Mouse (Mus musculus) kidney, embryonic 16.5 days (tissue): ENCODE measurements around the gene Crnn. TPM values are rescaled to one million over a fixed set of nuclear protein-coding genes. Genes with fewer than 3 reads are reported as not detected.

Experiments
- ATAC-seq: fragments of 200-750 bp; cut with Nextera tagmentation; 2 replicates; pipeline ENCODE4 v1.8.0; 2017; ENCODE audit warnings: moderate TSS enrichment; ENCODE audit not compliant: low FRiP score, low TSS enrichment
- H3K27ac ChIP-seq: fragments of 300-500 bp; sonication (generic); 2 replicates; pipeline ENCODE4 v1.5.1; 2014; ENCODE audit warnings: low read length
- H3K27me3 ChIP-seq: fragments of 300-500 bp; sonication (generic); 2 replicates; pipeline ENCODE4 v1.6.1; 2014; ENCODE audit warnings: low read length, control low read depth, mixed read lengths; ENCODE audit not compliant: insufficient read depth
- H3K36me3 ChIP-seq: fragments of 300-500 bp; sonication (generic); 2 replicates; pipeline ENCODE4 v1.6.1; 2014; ENCODE audit warnings: low read length, control low read depth, mixed read lengths; ENCODE audit not compliant: insufficient read depth
- H3K4me1 ChIP-seq: fragments of 300-500 bp; sonication (generic); 2 replicates; pipeline ENCODE4 v1.6.1; 2014; ENCODE audit warnings: low read length, control low read depth, mixed read lengths; ENCODE audit not compliant: insufficient read depth
- H3K4me2 ChIP-seq: fragments of 300-500 bp; sonication (generic); replicated peaks from 2 replicates; pipeline ENCODE4 v1.6.1; 2014; ENCODE audit warnings: low read depth, low read length
- H3K4me3 ChIP-seq: fragments of 300-500 bp; sonication (generic); 2 replicates; pipeline ENCODE4 v1.5.1; 2014; ENCODE audit warnings: mild to moderate bottlenecking, low read length
- H3K9ac ChIP-seq: fragments of 300-500 bp; sonication (generic); replicated peaks from 2 replicates; pipeline ENCODE4 v1.6.1; 2014; ENCODE audit warnings: low read length
- H3K9me3 ChIP-seq: fragments of 300-500 bp; sonication (generic); 2 replicates; pipeline ENCODE4 v1.6.1; 2016; ENCODE audit warnings: low read length, control low read depth
- WGBS: fragments of 180-500 bp; shearing (Covaris S2); extraction: QIAGEN DNeasy Blood & Tissue Kit; methylation state at CpG from one replicate; pipeline ENCODE4 v1.1.7; 2014; 5-methylcytosine and 5-hydroxymethylcytosine counted together
- polyA plus RNA-seq: library from polyadenylated mRNA; unstranded; fragments of >200 nt; fragmentation: Nextera tagmentation; extraction: Ambion mirVana; gene quantifications from 2 replicates; pipeline ENCODE4 v1.2.1, GENCODE M21; 2015

Crnn gene
- polyA plus RNA-seq = not detected in 2 replicates

DNA sequence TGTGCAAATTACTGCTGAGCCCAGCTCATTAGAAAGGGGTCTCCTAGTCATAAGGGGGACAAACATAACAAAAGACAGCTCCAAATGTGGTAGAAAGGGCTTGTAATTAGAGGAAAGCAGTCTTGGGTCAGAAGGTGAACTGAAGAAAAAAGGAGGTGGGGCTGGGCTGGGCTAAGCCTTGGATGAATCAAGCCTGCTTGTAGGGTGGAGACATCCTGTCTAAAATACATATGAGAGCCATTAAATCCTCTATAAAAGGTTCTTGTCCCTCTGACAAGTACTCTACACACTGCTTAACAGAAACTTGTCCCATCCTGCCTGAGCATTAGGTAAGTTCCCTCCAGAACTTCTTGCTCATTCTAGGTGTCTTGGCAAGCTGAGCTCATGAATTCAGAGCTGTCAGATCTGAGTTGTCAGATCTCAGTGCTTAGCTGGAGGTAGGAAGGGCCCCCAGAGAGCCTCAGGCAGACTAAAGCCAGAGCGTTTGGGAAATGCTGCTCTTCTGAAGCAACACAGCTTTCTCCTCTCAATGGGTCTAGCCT is at the start of gene Crnn:
TSS of gene Crnn (plus strand) at position 278 of the 542 bp plus-strand sequence.
- Histone ChIP-seq H3K4me1 (no peaks in the 10 kb centered on the region), H3K27me3 (no peaks in the 10 kb centered on the region), H3K27ac (no peak within 1 kb of the TSS), H3K36me3 (no peaks in the 10 kb centered on the region), H3K4me3 (no peak within 1 kb of the TSS), H3K9me3 (no peaks in the 10 kb centered on the region), H3K9ac (no peak within 1 kb of the TSS), H3K4me2 (no peak within 1 kb of the TSS)
- WGBS = 47% methylated on average over 1 of the region's 1 CpGs
- ATAC-seq = no peak

DNA sequence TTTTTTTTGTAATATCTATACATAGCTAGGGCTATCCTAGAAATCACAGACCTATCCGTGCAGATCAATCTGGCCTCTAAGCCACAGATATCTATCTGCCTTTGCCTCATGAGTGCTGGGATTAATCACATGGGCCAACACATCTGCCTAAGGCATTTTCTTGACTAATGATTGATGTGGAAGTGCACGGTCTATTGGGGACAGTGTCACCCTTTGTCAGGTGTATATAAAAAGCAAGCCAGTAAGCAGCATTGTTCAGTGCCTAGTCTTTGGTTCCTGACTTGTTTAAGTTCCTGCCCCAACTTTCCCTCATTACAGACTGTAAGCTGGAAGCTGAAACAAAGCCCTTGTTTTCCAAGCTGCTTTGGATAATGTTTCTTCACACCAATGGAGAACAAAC is 48.1 kb upstream of the Crnn start:
- Histone ChIP-seq H3K4me2 (no peak overlapping the region), H3K4me1 (no peaks in the 10 kb centered on the region), H3K27ac (no peak overlapping the region), H3K36me3 (no peaks in the 10 kb centered on the region), H3K27me3 (no peaks in the 10 kb centered on the region), H3K9ac (no peak overlapping the region), H3K4me3 (no peak overlapping the region), H3K9me3 (no peaks in the 10 kb centered on the region)
- peak; percentile 75; the same call in 1 of the 2 replicates for ATAC-seq
- WGBS = 62% methylated on average over 2 of the region's 2 CpGs

DNA sequence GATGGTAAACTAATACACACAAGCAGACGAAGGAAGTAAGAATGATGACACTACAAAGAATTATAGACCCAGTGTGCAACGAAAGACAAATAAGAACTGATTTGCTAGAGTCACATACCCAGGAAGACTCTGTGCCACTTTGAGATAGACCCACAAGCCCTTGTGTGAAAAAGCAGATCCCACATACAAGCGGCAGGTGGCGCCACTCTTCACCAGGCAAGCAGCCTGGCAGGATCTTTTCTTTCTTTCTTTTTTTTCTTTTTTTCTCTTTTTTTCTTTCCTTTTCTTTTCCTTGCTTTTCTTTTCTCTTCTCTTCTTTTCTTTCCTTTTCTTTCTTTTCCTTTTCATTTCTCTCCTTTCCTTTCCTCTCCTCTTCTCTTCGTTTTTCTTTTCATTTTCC is 32.9 kb upstream of the Crnn start:
- no peaks in the 10 kb centered on the region for H3K36me3 ChIP-seq
- no peak for ATAC-seq
- H3K9ac ChIP-seq = no peak overlapping the region
- 43% methylated on average over 5 of the region's 5 CpGs for WGBS
- no peak overlapping the region for H3K27ac ChIP-seq
- no peak overlapping the region for H3K4me3 ChIP-seq
- no peaks in the 10 kb centered on the region for H3K4me1 ChIP-seq
- no peak overlapping the region for H3K4me2 ChIP-seq
- H3K27me3 ChIP-seq = no peaks in the 10 kb centered on the region
- no peaks in the 10 kb centered on the region for H3K9me3 ChIP-seq

DNA sequence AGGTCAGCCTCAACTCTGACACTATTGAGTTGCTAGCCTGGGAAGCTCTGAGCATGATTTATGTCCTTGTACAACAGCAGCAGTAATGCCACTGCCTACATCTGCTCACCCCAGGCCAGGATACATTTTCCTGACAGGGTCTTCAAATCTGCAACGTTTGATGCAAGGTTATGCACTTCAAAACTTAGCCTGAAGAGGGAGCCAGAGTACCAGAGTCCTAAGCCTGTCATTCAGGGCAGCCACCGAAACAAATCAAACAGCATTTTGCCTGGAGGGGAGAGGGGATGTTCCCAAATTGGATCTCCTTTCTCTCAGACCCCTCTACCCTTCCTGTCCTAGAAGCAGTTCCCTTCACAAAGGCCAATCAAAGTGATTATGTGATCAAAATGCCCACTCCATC is 30.1 kb upstream of the Crnn start:
- no peaks in the 10 kb centered on the region for H3K27me3 ChIP-seq
- no peak overlapping the region for H3K9ac ChIP-seq
- H3K27ac ChIP-seq = no peak overlapping the region
- no peaks in the 10 kb centered on the region for H3K4me1 ChIP-seq
- WGBS = 2% methylated on average over 2 of the region's 2 CpGs
- H3K9me3 ChIP-seq = no peaks in the 10 kb centered on the region
- H3K4me2 ChIP-seq = no peak overlapping the region
- H3K4me3 ChIP-seq = no peak overlapping the region
- no peak for ATAC-seq
- H3K36me3 ChIP-seq = no peaks in the 10 kb centered on the region

DNA sequence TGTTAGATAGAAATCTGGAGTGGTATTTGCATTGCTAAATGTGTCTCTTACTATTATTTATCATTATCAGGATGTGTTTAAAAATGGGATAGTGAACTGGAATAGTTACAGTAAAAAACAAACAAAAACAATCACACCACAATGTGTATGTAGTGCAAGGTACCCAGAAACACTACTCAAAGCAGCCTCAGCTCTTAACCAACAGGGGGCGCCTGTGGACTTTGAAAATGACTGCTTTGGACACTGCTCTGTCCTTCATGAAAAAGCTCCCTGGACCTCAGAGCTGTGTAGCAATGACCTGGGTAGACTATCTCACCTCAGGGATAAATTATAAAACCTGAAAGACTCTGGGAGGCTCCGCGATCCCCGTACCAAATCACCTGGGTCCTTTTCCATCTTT is 25.5 kb upstream of the Crnn start:
- no peaks in the 10 kb centered on the region for H3K4me1 ChIP-seq
- H3K27me3 ChIP-seq = no peaks in the 10 kb centered on the region
- no peaks in the 10 kb centered on the region for H3K36me3 ChIP-seq
- no peak for ATAC-seq
- H3K9ac ChIP-seq = no peak overlapping the region
- H3K4me2 ChIP-seq = no peak overlapping the region
- H3K4me3 ChIP-seq = no peak overlapping the region
- H3K9me3 ChIP-seq = no peaks in the 10 kb centered on the region
- 50% methylated on average over 4 of the region's 4 CpGs for WGBS
- H3K27ac ChIP-seq = no peak overlapping the region

DNA sequence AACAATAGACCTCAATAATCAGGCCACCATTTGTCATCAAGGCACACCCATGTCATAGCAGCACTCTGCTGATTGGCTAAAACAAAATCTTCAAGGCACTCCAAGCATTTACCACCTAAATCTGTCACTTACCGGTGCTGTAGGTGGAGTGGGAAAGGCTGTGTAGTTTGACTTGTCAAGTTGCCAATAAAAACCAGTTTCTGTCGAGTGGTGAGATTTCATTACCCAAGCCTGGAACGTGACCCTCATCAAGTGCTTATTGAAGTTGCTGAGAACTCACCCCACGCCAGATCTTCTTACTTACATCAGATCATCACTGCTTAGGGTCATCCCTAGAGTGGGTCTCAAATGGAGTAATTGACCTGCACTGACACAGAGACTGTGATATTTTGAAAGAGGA is 16.5 kb upstream of the Crnn start:
- no peak overlapping the region for H3K4me3 ChIP-seq
- H3K27ac ChIP-seq = no peak overlapping the region
- 9% methylated on average over 4 of the region's 4 CpGs for WGBS
- no peaks in the 10 kb centered on the region for H3K9me3 ChIP-seq
- ATAC-seq = peak; percentile 79
- no peak overlapping the region for H3K4me2 ChIP-seq
- no peak overlapping the region for H3K9ac ChIP-seq
- no peaks in the 10 kb centered on the region for H3K36me3 ChIP-seq
- H3K27me3 ChIP-seq = no peaks in the 10 kb centered on the region
- H3K4me1 ChIP-seq = no peaks in the 10 kb centered on the region

DNA sequence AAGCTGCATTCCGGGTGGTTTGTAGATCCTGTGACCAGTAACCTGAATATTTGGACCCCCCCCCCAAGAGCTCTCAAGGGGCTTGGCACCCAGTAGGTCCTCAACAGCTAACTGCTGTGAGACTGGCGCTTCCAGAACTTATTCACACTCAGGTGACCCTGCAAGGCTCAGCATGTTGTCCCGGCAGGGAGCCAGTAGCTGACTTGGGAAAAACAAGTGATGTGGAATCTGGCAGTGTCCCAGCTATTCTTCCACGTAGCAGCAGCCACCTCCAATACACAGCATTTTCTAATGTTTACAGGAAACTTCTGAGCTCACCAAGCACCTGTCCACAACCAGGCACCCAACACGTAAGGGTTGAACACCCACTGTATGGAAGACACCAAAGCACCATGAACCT is 15.5 kb upstream of the Crnn start:
- Histone ChIP-seq H3K9ac (no peak overlapping the region), H3K4me1 (no peaks in the 10 kb centered on the region), H3K36me3 (no peaks in the 10 kb centered on the region), H3K27ac (no peak overlapping the region), H3K27me3 (no peaks in the 10 kb centered on the region), H3K4me2 (no peak overlapping the region), H3K4me3 (no peak overlapping the region), H3K9me3 (no peaks in the 10 kb centered on the region)
- ATAC-seq = no peak
- WGBS = 62% methylated on average over 5 of the region's 5 CpGs

DNA sequence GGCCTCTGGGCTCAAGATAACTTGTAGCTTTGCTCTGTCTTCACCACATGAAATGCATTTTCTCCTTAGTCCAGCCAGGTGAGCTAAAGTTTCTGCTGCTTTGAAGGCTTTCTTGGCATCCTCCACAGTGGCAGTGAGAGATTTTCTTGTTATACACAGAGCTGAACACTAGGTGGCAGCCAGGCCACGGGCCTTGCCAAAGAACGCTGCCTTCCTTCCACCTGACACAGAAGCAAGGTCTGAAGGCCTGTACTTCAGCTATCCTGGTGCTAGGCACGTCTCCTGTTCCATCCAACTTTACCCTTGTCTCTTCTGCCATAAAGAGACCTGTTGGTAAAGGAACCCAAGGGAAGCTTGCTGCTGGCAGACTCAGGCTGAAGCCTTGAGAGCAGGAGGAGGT is 14.1 kb upstream of the Crnn start:
- Histone ChIP-seq H3K9ac (no peak overlapping the region), H3K27ac (no peak overlapping the region), H3K27me3 (no peaks in the 10 kb centered on the region), H3K4me1 (no peaks in the 10 kb centered on the region), H3K9me3 (no peaks in the 10 kb centered on the region), H3K36me3 (no peaks in the 10 kb centered on the region), H3K4me2 (no peak overlapping the region), H3K4me3 (no peak overlapping the region)
- 11% methylated on average over 3 of the region's 3 CpGs for WGBS
- ATAC-seq = peak; percentile 52; the same call in 1 of the 2 replicates

DNA sequence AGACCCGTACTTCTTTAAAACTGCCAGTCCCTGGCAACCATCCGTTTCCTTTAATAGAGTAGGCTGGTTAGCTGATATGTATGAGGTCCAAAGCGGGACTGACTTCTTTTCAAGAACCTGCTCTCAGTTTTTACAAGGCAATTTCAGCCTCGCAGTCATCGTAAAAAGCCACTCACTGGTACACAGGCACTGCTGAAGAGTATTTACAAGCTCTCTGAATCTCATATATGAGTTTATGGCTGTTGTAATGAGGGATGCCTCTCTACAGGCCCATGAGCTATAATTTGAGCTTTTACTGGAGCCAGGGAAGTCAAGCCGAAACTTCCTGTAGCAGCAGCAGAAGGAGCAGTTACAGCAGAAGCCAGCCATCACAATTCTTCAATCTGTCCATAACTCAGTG is 17.9 kb downstream of the Crnn start:
- ATAC-seq = no peak
- Histone ChIP-seq H3K9ac (no peak overlapping the region), H3K4me1 (no peaks in the 10 kb centered on the region), H3K27me3 (no peaks in the 10 kb centered on the region), H3K4me2 (no peak overlapping the region), H3K4me3 (no peak overlapping the region), H3K36me3 (no peaks in the 10 kb centered on the region), H3K9me3 (no peaks in the 10 kb centered on the region), H3K27ac (no peak overlapping the region)
- 32% methylated on average over 6 of the region's 6 CpGs for WGBS

DNA sequence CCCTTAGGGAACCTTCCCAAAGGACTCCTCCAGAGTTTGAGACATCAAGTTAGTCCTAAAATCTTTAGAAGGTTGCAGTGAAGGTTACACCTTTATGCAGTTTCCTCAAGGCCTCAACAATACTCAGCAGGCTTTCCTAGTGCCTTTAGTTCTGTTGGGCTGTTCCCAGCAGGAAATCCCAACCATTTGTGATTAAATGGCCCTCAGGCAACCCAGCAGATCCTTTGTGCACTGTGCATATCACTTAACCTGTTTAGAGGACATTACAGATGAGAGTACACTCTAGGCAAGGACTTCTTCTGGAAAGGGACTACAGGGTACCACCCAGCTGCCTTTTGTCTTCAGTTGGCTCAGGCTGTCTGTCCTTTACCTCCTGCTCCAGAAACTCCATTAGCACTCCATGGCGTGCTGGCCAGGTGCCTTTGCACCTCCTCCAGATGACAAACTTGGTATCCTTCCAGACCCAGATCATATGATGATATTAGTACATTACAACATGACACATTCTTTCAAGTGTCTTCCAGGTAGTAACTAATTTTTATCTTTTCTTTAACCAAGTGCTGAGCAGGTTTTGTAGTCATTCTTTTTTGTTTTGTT is 18.5 kb downstream of the Crnn start:
- Histone ChIP-seq H3K27ac (no peak overlapping the region), H3K4me2 (no peak overlapping the region), H3K4me3 (no peak overlapping the region), H3K4me1 (no peaks in the 10 kb centered on the region), H3K9me3 (no peaks in the 10 kb centered on the region), H3K27me3 (no peaks in the 10 kb centered on the region), H3K9ac (no peak overlapping the region), H3K36me3 (no peaks in the 10 kb centered on the region)
- WGBS = 50% methylated on average over 1 of the region's 1 CpGs
- no peak for ATAC-seq
